Mouse (Mus musculus) cerebellum, adult 18-20 months (tissue): ENCODE data around the gene Yrdc.
A peak's percentile ranks its signal among the peaks of the same experiment; 100 is the strongest.

ENCODE experiments used
- DNase-seq, 2 experiments: peaks; one replicate each; pipeline ENCODE4 v3.0.0; 2021

Gene Yrdc

DNA sequence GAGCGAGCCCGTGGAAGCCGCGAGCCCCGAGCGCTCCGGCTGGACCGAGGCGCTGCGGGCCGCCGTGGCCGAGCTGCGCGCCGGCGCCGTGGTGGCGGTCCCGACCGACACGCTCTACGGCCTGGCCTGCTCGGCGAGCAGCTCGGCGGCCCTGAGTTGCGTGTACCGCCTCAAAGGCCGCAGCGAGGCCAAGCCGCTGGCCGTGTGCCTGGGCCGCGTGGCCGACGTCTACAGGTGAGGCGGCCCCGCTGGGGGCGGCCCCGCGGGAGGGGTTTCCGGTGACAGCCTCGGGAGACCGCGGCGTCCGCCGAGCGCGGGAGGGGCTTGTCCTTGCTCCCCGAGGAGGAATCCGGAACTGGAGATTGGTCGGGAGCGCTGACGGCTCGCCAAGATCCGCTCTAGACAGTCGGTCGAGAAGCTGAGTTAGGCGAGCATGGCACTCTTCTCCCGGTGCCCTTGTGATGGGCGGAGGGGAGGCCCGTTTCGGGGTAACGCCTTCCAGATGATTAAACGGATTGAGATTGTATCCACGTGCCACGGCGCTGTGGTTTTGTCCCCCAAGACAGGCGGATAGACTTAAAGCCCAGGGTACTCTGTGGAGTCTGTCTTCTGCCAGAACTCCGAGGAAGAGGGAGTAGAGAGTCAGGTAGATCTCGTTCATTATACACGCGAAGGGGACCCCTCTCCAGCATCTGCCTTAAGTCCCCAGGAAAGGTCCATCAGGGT is 617 bp downstream of the Yrdc start, which contains the start of gene 1110065P20Rik:
Gene 1110065P20Rik, minus strand, starts transcription at position 264 of the 726 bp plus-strand sequence.
- DNase-seq: peak; percentile 72 to 77

DNA sequence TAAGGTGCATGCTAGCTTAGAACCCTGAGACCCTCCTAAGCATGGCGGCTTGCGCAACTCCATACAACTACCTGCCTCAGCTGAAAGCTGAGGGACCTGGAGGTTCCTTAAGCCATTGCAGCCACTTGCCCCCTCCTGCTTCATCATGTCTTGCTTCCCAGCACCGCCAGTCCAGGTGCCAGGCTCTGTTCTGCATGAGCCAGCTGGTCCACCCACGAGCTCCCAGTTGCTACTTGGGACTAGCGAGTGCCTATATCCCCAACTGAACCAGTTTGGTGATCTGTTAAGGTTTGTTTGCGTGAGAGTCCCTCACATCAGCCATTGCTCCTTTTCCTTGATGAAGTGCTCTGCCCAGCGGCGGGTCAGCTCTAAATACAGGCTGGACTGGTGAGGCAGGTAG is 5.8 kb downstream of the Yrdc start:
- no peak for DNase-seq

DNA sequence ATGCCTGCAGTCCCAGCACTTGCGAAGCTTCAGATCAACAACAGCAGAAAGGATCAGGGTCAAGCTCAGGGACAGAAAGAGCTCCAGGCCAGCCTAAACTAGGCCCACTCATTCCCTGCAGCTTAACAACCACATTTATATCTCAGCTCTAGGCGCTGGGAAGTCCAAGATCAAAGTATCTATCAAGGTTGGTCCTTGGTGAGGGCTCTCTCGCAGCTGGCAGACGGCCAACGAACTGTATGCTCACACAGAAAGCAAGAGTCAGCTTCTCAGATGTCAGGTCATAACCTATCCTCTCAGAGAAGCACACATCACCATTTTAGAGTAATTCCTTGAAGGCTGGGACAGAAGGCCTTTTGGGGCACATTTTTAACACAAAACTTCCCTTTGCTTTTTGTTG is 7.9 kb downstream of the Yrdc start:
- DNase-seq: peak in 1 of 2 experiments; percentile 33

GRCm38 (mm10) chr4:124860446-124860845 is 10.0 kb downstream of the Yrdc start:
- no peak for DNase-seq

DNA sequence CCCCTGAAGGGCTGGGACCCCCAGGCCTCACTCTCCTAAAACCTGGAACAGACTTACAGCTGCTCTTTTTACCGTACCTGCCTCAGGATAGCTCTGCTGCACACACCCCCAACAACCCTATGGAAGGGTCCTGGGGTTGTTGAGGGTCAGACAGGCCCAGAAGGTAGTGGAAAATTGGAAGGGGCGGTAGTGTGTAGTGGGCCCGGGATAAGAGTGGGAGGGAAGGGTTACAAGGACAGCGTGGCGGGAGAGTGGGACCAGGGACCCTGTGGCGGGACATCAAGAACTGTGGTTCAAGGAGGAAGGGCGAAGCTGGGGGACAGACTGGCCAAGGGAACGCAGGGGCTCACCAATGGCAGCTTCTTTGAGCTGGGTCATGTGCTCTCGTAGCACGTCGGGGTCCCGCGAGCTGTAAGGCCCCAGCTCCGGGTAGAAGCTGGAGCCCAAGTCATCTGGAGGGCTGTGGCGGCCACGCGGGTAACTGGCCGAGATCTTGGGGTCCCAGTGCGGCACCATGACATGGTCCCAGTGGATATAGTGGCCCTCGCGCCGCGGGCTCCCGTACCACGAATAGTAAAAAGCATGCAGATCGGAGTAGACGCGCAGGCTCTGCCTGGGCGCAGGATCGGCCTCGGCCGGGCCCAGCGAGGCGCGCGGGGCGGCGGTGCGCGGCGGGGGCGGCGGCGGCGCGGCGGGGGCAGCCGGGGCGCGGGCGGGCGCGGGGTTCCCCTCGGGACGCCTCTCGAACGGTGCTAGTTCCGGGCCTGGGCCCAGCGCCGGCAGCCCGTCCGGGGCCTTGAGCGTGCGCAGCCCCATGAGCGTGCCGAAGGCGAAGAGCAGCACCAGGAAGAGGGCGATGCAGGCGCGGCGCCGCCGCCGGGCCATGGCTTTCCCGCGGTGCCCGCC is 11.1 kb downstream of the Yrdc start, which contains the start of gene Maneal:
Gene Maneal, minus strand, starts transcription at position 889 of the 906 bp plus-strand sequence.
- DNase-seq: peak in 1 of 2 experiments; percentile 30

GRCm38 (mm10) chr4:124872719-124873118 is 22.2 kb downstream of the Yrdc start:
- no peak for DNase-seq

DNA sequence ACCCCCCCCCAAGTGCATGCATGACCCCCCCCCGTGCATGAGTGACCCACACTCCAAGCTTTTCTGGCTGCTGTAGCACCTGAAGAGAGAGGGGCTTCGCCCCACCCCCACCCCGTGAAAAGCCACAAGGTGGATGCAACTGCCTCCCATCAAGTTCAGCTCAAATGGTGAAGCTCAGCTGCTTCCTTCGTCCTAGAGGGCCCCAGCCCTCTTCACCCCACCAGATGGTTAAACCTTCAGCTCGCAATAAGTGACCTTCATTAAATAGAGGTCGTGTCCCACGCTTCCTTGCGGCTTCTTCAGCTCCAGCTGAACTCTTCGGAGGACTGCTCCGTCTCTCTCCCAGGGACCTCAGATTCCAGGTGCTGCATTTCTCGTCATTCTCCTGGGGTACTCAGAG is 30.1 kb downstream of the Yrdc start, which contains the start of gene Epha10:
Gene Epha10, plus strand, starts transcription at position 301 of the 400 bp plus-strand sequence.
- DNase-seq: no peak

- peak; percentile 58 to 62 for DNase-seq
These were observed 30.9 kb downstream of the Yrdc start for GRCm38 (mm10) chr4:124881341-124881908.

- DNase-seq: peak in 1 of 2 experiments; percentile 19
These were observed 31.8 kb downstream of the Yrdc start for GRCm38 (mm10) chr4:124882151-124882729.

DNA sequence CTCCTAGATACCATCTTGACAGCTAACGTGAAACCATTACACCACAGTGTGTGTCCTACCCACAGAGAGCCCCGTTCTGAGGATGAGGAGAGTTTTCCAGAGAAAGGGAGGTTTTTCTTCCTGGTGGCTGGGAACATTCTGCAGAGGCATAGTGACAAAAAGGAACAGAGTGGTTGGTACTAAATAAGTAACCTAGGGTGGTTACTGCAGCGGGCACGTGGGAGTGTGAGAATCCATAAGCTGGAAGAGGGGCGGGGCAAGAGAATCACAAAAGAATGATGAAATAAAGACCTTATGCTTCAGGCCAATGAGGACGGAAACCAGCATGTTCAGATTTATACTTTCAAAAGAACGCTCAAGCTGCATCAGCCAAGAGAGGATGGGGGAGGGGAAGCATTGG is 38.2 kb downstream of the Yrdc start:
- no peak for DNase-seq

- DNase-seq: no peak
These were observed 39.5 kb downstream of the Yrdc start for GRCm38 (mm10) chr4:124889935-124890334.

DNA sequence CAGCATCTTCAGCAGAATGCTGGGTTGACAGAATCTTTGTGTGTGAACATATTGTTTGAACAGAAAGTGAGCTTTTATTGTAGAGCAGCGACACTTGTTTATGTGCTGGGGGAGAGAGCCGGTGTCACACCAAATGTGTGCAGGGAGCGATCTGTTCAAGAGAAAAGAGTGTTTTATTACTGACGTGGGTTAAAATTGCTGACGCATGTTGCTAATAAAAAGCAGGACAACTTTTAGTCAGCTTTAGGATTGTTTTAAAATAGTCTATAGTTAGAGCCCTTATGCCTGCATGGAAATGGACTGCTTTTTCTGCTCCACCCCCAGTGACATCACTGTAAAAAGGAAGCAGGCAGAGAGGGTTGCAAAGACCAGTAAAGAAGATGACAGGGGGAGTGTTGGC is 40.4 kb downstream of the Yrdc start:
- DNase-seq: no peak

GRCm38 (mm10) chr4:124893769-124894168 is 43.3 kb downstream of the Yrdc start:
- peak in 1 of 2 experiments; percentile 8 for DNase-seq

DNA sequence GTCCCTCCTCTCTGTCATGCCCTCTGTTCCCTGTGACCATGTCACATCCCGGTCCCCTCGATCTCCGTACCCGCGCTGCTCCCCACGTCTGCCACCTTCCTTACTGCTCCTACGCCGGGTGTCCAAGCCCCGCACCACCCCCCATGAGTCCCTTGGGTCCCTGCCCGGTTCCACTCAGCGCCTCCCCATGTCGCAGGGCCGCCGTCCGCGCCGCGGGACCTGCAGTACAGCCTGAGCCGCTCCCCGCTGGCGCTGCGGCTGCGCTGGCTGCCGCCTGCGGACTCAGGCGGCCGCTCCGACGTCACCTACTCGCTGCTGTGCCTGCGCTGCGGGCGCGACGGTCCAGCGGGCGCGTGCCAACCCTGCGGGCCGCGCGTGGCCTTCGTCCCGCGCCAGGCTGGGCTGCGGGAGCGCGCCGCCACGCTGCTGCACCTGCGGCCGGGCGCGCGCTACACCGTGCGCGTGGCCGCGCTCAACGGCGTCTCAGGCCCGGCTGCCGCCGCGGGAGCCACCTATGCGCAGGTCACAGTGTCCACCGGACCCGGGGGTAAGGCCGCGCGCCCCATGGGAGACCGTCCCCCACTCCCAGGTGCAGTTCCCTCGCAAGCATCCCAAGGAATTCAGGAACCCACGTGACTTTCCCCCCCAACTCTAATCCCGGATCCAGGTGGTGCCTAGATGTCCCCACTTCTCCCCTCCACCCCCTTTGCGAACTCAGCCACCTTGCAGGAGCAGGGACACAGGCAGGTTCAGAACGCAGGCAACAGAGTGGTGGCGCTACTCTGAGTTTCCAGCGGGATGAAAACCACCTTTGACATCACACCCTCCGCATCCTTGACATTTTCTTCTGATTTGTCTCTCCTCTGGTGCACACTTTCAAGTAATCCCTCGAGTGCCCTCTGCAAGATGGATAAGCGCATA is 44.3 kb downstream of the Yrdc start:
- peak; percentile 74 to 89 for DNase-seq

- DNase-seq: no peak
These were observed 47.9 kb downstream of the Yrdc start for GRCm38 (mm10) chr4:124898428-124898827.

DNA sequence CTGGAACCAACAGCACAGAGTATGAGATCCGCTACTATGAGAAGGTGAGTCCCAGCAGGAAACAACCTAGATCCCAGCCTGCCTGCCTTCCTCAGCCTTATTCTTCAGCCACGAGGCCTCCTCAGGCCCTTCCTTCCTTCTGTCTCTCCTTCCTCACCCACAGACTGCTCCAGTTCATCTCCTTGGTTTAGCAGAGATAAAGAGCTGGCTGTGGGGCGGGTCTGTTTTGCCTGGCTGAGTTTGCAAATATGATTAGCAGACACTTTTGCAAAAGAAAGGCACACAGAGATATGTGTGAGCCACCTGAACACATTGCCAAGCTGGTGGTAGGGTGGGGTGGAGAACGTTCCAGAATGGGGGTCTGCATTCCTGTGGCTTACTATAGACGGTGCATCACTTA is 49.4 kb downstream of the Yrdc start:
- no peak for DNase-seq
